Comparison of ENCODE assay signal across 25 mouse cellular contexts in the genomic region with DNA sequence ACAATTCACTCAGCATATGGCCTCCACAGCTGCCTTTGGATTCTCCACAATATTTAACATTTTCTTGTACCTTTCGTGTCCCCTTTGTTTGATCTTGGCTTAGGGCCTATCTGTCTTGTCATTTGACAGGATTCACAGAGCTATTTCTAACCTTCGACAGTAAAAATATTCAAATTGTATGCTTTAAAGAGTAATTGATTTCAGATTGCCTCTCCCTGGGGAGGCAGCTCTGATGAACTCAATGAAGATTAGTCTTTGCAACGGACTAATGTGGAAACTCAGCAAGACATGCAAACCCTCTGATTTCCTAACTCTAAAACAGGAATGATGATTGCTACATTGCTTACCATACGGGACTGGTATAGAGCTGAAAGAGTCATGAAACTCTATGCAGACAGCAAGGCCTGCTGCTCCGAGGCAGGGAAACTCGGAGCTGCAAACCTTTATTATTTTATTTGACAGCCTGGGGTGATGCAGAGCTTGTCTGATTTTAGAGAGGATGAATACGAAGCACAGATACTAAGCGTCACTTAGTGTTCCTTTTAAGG.
DNase-seq lines count a peak whose midpoint lies in the region; ATAC-seq and TF ChIP-seq lines count a peak whose summit lies in the region.
"Had no signal": no experiment of that assay in that cellular context is flagged by ENCODE, and none has a peak within 500 bp of the region (broad histone marks: within the 10 kb centered on the region; RNA-seq: fewer than 3 reads in every experiment).

No protein-coding gene starts in this region.

- ATAC-seq in forebrain, embryonic 11.5 days (replicated peaks; ENCODE audit: low FRiP score) = no peak
- no peak for ATAC-seq in heart, postnatal 0 days (ENCODE audit: insufficient read depth, low read depth)
- no peak for ATAC-seq in heart, embryonic 11.5 days (replicated peaks; ENCODE audit: insufficient number of reproducible peaks, low FRiP score, low TSS enrichment)
- ATAC-seq in neural tube, embryonic 15.5 days (ENCODE audit: low FRiP score) = no peak
- ATAC-seq: activated CD4-positive, CD25-positive, alpha-beta regulatory T cell, adult 4 months; CD4-positive, CD25-positive, alpha-beta regulatory T cell, adult 4 months; intestine, embryonic 16.5 days; liver, embryonic 12.5 days had no signal

- no peak for DNase-seq in forebrain, embryonic 11.5 days (ENCODE audit: low spot score)
- no peak for DNase-seq in forebrain, embryonic 10.5 days (ENCODE audit: extremely low spot score, low spot score)
- no peak for DNase-seq in heart, postnatal 0 days (ENCODE audit: low spot score)
- DNase-seq in neural tube, embryonic 10.5 days (ENCODE audit: extremely low spot score, low spot score) = peak; percentile 7
- no peak for DNase-seq in adrenal gland, postnatal 36 days
- no peak for DNase-seq in spleen, postnatal 36 days (ENCODE audit: low spot score in 2 of 2)
- DNase-seq: adrenal gland, postnatal 10 days; cerebellum, adult 11-12 months; cerebellum, postnatal 14 days; gastrocnemius, postnatal 25 days; kidney, postnatal 4 days; layer of hippocampus, adult 9-11 months; lung, adult 2 months; lung, postnatal 4 days; thymus, postnatal 25 days had no signal

- H3K4me1 ChIP-seq in forebrain, embryonic 11.5 days (replicated peaks; ENCODE audit: control insufficient read depth, insufficient read depth, low read length) = peaks cover 3% of the 10 kb centered on the region; the same call in 1 of the 2 replicates
- H3K4me1 ChIP-seq in forebrain, embryonic 10.5 days = peaks cover 18% of the 10 kb centered on the region
- H3K4me1 ChIP-seq in heart, postnatal 0 days (ENCODE audit: control insufficient read depth, insufficient read depth) = peaks cover 31% of the 10 kb centered on the region
- H3K4me1 ChIP-seq in heart, embryonic 11.5 days (ENCODE audit: control insufficient read depth, insufficient read depth, low read length) = peaks cover 16% of the 10 kb centered on the region
- H3K4me1 ChIP-seq in neural tube, embryonic 15.5 days = peaks cover 7% of the 10 kb centered on the region
- H3K4me1 ChIP-seq: limb, embryonic 12.5 days; liver, embryonic 12.5 days; neural tube, embryonic 12.5 days had no signal

- H3K27ac ChIP-seq in forebrain, embryonic 11.5 days (ENCODE audit: low read depth, low read length) = peak overlapping the region; percentile 6; the same call in 1 of the 2 replicates
- no peak overlapping the region for H3K27ac ChIP-seq in forebrain, embryonic 10.5 days
- H3K27ac ChIP-seq in heart, postnatal 0 days (ENCODE audit: low read depth) = peak overlapping the region; percentile 64
- H3K27ac ChIP-seq in heart, embryonic 11.5 days (ENCODE audit: low read depth, low read length) = no peak overlapping the region
- H3K27ac ChIP-seq in neural tube, embryonic 15.5 days (replicated peaks) = no peak overlapping the region
- H3K27ac ChIP-seq: embryonic facial prominence, embryonic 13.5 days; limb, embryonic 12.5 days; liver, embryonic 12.5 days; midbrain, embryonic 10.5 days; neural tube, embryonic 12.5 days had no signal

- H3K4me3 ChIP-seq in forebrain, embryonic 11.5 days (ENCODE audit: low read depth, low read length) = no peak overlapping the region
- no peak overlapping the region for H3K4me3 ChIP-seq in forebrain, embryonic 10.5 days
- H3K4me3 ChIP-seq in heart, postnatal 0 days (ENCODE audit: low read depth, low read length) = no peak overlapping the region
- no peak overlapping the region for H3K4me3 ChIP-seq in heart, embryonic 11.5 days (ENCODE audit: low read depth, low read length)
- no peak overlapping the region for H3K4me3 ChIP-seq in neural tube, embryonic 15.5 days (replicated peaks)
- H3K4me3 ChIP-seq: embryonic facial prominence, embryonic 13.5 days; limb, embryonic 12.5 days; liver, embryonic 12.5 days; midbrain, embryonic 10.5 days; neural tube, embryonic 12.5 days had no signal

- no peak overlapping the region for H3K4me2 ChIP-seq in forebrain, embryonic 11.5 days (ENCODE audit: low read depth, low read length, severe bottlenecking)
- H3K4me2 ChIP-seq in heart, postnatal 0 days (ENCODE audit: low read depth, low read length) = no peak overlapping the region
- no peak overlapping the region for H3K4me2 ChIP-seq in heart, embryonic 11.5 days
- H3K4me2 ChIP-seq in neural tube, embryonic 15.5 days = no peak overlapping the region
- H3K4me2 ChIP-seq: embryonic facial prominence, embryonic 13.5 days; limb, embryonic 12.5 days; liver, embryonic 12.5 days; neural tube, embryonic 12.5 days had no signal

- H3K9ac ChIP-seq in forebrain, embryonic 11.5 days (ENCODE audit: low read length) = no peak overlapping the region
- no peak overlapping the region for H3K9ac ChIP-seq in heart, postnatal 0 days (replicated peaks; ENCODE audit: low read depth, low read length)
- no peak overlapping the region for H3K9ac ChIP-seq in heart, embryonic 11.5 days (ENCODE audit: low read depth, low read length)
- H3K9ac ChIP-seq in neural tube, embryonic 15.5 days (replicated peaks) = no peak overlapping the region
- H3K9ac ChIP-seq: embryonic facial prominence, embryonic 13.5 days; limb, embryonic 12.5 days; liver, embryonic 12.5 days; neural tube, embryonic 12.5 days had no signal

- H3K27me3 ChIP-seq in forebrain, embryonic 11.5 days (ENCODE audit: control insufficient read depth, insufficient read depth, low read length) = no peaks in the 10 kb centered on the region
- H3K27me3 ChIP-seq in forebrain, embryonic 10.5 days (ENCODE audit: poor library complexity, severe bottlenecking) = no peaks in the 10 kb centered on the region
- no peaks in the 10 kb centered on the region for H3K27me3 ChIP-seq in heart, postnatal 0 days (ENCODE audit: control insufficient read depth, insufficient read depth, low read length)
- no peaks in the 10 kb centered on the region for H3K27me3 ChIP-seq in heart, embryonic 11.5 days (ENCODE audit: control insufficient read depth, insufficient read depth, low read length)
- no peaks in the 10 kb centered on the region for H3K27me3 ChIP-seq in neural tube, embryonic 15.5 days (replicated peaks)
- H3K27me3 ChIP-seq: embryonic facial prominence, embryonic 13.5 days; limb, embryonic 12.5 days; liver, embryonic 12.5 days; neural tube, embryonic 12.5 days had no signal

- 71% methylated on average over 8 of the region's 8 CpGs for WGBS in forebrain, embryonic 11.5 days
- WGBS in forebrain, embryonic 10.5 days = 80% methylated on average over 8 of the region's 8 CpGs
- WGBS in heart, postnatal 0 days = 59% methylated on average over 8 of the region's 8 CpGs
- 64% methylated on average over 8 of the region's 8 CpGs for WGBS in heart, embryonic 11.5 days (ENCODE audit: insufficient replicate concordance)
- WGBS in neural tube, embryonic 15.5 days = 42% methylated on average over 8 of the region's 8 CpGs

- no peak for TF ChIP-seq CTCF in heart, postnatal 0 days (IDR thresholded peaks at IDR 0.05; ENCODE audit: low read depth)

- TF ChIP-seq EP300 in heart, postnatal 0 days (IDR thresholded peaks at IDR 0.05; ENCODE audit: low read depth) = no peak

- no peaks in the 10 kb centered on the region for H3K36me3 ChIP-seq in forebrain, embryonic 11.5 days (ENCODE audit: control insufficient read depth, insufficient read depth, low read length)
- no peaks in the 10 kb centered on the region for H3K36me3 ChIP-seq in forebrain, embryonic 10.5 days (replicated peaks)
- no peaks in the 10 kb centered on the region for H3K36me3 ChIP-seq in heart, postnatal 0 days (replicated peaks; ENCODE audit: control insufficient read depth, insufficient read depth, low read length)
- no peaks in the 10 kb centered on the region for H3K36me3 ChIP-seq in heart, embryonic 11.5 days (ENCODE audit: control insufficient read depth, insufficient read depth, low read length)
- no peaks in the 10 kb centered on the region for H3K36me3 ChIP-seq in neural tube, embryonic 15.5 days
- H3K36me3 ChIP-seq: embryonic facial prominence, embryonic 13.5 days; limb, embryonic 12.5 days; liver, embryonic 12.5 days; midbrain, embryonic 10.5 days; neural tube, embryonic 12.5 days had no signal

- H3K9me3 ChIP-seq in forebrain, embryonic 11.5 days (ENCODE audit: control insufficient read depth, low read length) = no peaks in the 10 kb centered on the region
- no peaks in the 10 kb centered on the region for H3K9me3 ChIP-seq in forebrain, embryonic 10.5 days
- no peaks in the 10 kb centered on the region for H3K9me3 ChIP-seq in heart, postnatal 0 days (replicated peaks; ENCODE audit: control insufficient read depth, low read length)
- no peaks in the 10 kb centered on the region for H3K9me3 ChIP-seq in heart, embryonic 11.5 days (replicated peaks; ENCODE audit: control insufficient read depth, low read length)
- H3K9me3 ChIP-seq in neural tube, embryonic 15.5 days (replicated peaks) = no peaks in the 10 kb centered on the region
- H3K9me3 ChIP-seq: embryonic facial prominence, embryonic 13.5 days; limb, embryonic 12.5 days; liver, embryonic 12.5 days; midbrain, embryonic 10.5 days; neural tube, embryonic 12.5 days had no signal

Comparison
In these comparisons a context has a peak if more than half of its experiments do, and no peak if none do; other contexts are left out.
1. H3K27ac ChIP-seq: peak in forebrain, embryonic 11.5 days (single experiment) and heart, postnatal 0 days (single experiment); none in forebrain, embryonic 10.5 days (single experiment), heart, embryonic 11.5 days (single experiment) and neural tube, embryonic 15.5 days (single experiment).